Mouse (Mus musculus): ENCODE results near the gene Xxylt1. TPM values are rescaled to one million over a fixed set of nuclear protein-coding genes. Genes with fewer than 3 reads are reported as not detected.
A peak's percentile ranks its signal among the peaks of the same experiment; 100 is the strongest.

Xxylt1 gene
- polyA plus RNA-seq (2012; rRNA removed): 20.7 and 22.4 TPM in 2 replicates

DNA sequence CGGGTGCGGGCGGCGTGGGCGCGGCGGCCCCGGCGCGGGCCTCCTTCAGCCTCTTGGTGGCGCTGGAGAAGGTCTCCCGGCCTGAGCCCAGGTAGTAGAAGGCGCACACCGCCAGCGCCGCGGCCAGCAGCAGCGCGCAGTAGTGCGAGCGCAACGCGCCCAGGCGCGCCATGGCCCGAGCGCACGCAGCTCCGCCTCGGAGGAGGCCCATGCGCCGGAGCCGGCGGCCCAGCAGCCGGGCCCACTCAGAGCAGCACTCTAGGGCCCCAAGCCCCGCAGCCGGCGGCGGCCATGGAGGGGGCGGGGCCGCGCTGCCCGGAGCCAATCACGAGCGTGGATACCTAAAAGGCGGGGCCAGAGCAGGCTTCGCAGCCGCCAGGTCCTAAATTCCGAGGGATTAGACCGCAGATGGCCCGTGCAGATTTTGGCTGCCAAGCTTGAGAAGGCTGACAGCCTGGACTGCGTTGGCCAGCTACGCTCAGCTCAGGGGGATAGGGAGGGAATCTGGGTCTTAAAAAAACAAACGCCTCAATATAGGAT is at the start of gene Xxylt1:
Gene Xxylt1 (minus strand): TSS at position 308 of the 540 bp plus-strand sequence.
- peak within 1 kb of the TSS; percentile 71 for H3K27ac ChIP-seq (ENCODE audit: insufficient read depth, low read length)
- DNase-seq: peak; percentile 97
- WGBS: under 1% methylated on average over 54 of the region's 54 CpGs

DNA sequence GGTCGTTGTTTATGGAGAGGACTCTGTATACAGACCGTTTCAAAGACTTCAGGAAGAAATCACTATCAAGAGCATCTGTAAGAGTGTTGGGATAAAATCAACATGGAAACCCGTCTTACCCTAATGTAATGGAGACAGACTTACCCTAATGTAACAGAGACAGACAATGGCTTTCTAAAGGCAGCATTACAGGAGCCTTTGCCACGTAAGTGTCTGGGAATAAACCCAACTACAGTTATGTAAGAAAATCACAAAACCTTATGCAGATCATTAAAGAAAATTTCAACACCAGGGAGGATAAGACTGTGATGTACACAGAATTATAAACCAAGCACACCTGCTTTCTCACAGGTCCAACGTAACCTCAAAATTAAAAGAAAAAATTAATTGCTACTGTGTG is 46.9 kb upstream of the Xxylt1 start:
- H3K4me3 ChIP-seq (replicated peaks; ENCODE audit: insufficient read depth, low read depth, low read length): no peak overlapping the region
- TF ChIP-seq POLR2A (IDR thresholded peaks at IDR 0.05; ENCODE audit: borderline replicate concordance, insufficient read depth, low read length): no peak
- TF ChIP-seq CTCF (IDR thresholded peaks at IDR 0.05; ENCODE audit: borderline replicate concordance, insufficient read depth, low read depth, low read length): no peak
- no peak for DNase-seq
- H3K27ac ChIP-seq (ENCODE audit: insufficient read depth, low read length): no peak overlapping the region
- no peaks in the 10 kb centered on the region for H3K4me1 ChIP-seq (ENCODE audit: control insufficient read depth, insufficient read depth, low read length)
- WGBS: 86% methylated on average over 5 of the region's 5 CpGs
- H3K27me3 ChIP-seq (ENCODE audit: control insufficient read depth, insufficient read depth, low read length): no peaks in the 10 kb centered on the region

More for the DNA sequence above, at the start of gene Xxylt1:
- H3K4me1 ChIP-seq (ENCODE audit: control insufficient read depth, insufficient read depth, low read length): peaks cover 8% of the 10 kb centered on the region; the same call in 1 of the 2 replicates
- no peaks in the 10 kb centered on the region for H3K27me3 ChIP-seq (ENCODE audit: control insufficient read depth, insufficient read depth, low read length)
- TF ChIP-seq POLR2A (IDR thresholded peaks at IDR 0.05; ENCODE audit: borderline replicate concordance, insufficient read depth, low read length) (peak; percentile 50; the same call in 1 of the 2 replicates), CTCF (IDR thresholded peaks at IDR 0.05; ENCODE audit: borderline replicate concordance, insufficient read depth, low read depth, low read length) (no peak)
- peak within 1 kb of the TSS; percentile 61 for H3K4me3 ChIP-seq (replicated peaks; ENCODE audit: insufficient read depth, low read depth, low read length)

DNA sequence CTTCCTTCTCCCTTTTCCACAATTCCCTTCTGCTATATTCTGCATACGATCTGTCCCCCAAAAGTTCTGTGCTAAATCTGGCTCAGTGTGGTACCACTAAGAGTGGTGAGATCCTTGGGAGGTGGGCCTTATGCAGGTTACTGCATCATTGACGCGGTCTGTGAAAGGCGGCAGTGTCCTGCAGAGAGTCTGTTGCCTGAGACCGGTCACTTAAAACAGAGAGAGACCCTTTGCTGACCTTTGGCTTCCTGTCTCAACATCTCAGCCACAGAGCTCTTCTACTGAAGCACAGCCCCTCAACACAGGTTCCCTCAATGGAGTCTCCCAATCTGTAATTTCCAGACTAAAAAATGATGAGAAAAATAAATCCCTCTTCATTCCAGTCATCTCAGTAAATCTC is 43.8 kb upstream of the Xxylt1 start:
- TF ChIP-seq CTCF (IDR thresholded peaks at IDR 0.05; ENCODE audit: borderline replicate concordance, insufficient read depth, low read depth, low read length) (no peak), POLR2A (IDR thresholded peaks at IDR 0.05; ENCODE audit: borderline replicate concordance, insufficient read depth, low read length) (no peak)
- WGBS: 56% methylated on average over 5 of the region's 5 CpGs
- no peaks in the 10 kb centered on the region for H3K27me3 ChIP-seq (ENCODE audit: control insufficient read depth, insufficient read depth, low read length)
- no peak overlapping the region for H3K4me3 ChIP-seq (replicated peaks; ENCODE audit: insufficient read depth, low read depth, low read length)
- H3K27ac ChIP-seq (ENCODE audit: insufficient read depth, low read length): no peak overlapping the region
- DNase-seq: no peak
- H3K4me1 ChIP-seq (ENCODE audit: control insufficient read depth, insufficient read depth, low read length): no peaks in the 10 kb centered on the region

GRCm38 (mm10) chr16:31121612-31122011 is 40.4 kb upstream of the Xxylt1 start:
- DNase-seq: no peak
- WGBS: 99% methylated on average over 6 of the region's 6 CpGs
- TF ChIP-seq CTCF (IDR thresholded peaks at IDR 0.05; ENCODE audit: borderline replicate concordance, insufficient read depth, low read depth, low read length) (no peak), POLR2A (IDR thresholded peaks at IDR 0.05; ENCODE audit: borderline replicate concordance, insufficient read depth, low read length) (no peak)

DNA sequence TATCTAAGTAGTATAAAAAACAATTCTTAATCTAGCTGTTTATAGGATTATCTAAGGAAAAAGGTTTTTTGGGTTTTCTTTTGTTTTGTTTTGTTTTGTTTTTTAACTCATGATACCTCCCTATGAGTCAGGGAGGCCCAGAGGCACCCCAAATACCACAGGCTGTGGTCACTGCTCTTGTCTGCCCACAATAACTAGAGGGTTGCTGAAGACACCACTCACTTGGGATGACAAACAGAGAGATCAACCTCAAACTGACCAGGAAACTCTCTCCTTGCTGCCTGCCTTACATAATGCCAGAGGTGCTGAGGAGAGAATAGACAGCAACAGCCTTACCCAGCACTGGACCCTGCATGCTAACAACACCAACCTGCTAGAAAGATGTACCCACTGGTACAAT is 32.4 kb upstream of the Xxylt1 start:
- Histone ChIP-seq H3K27ac (ENCODE audit: insufficient read depth, low read length) (no peak overlapping the region), H3K27me3 (ENCODE audit: control insufficient read depth, insufficient read depth, low read length) (no peaks in the 10 kb centered on the region), H3K4me3 (replicated peaks; ENCODE audit: insufficient read depth, low read depth, low read length) (no peak overlapping the region), H3K4me1 (ENCODE audit: control insufficient read depth, insufficient read depth, low read length) (no peaks in the 10 kb centered on the region)
- TF ChIP-seq POLR2A (IDR thresholded peaks at IDR 0.05; ENCODE audit: borderline replicate concordance, insufficient read depth, low read length) (no peak), CTCF (IDR thresholded peaks at IDR 0.05; ENCODE audit: borderline replicate concordance, insufficient read depth, low read depth, low read length) (no peak)
- DNase-seq: no peak

More at GRCm38 (mm10) chr16:31121612-31122011, 40.4 kb upstream of the Xxylt1 start:
- Histone ChIP-seq H3K27me3 (ENCODE audit: control insufficient read depth, insufficient read depth, low read length) (no peaks in the 10 kb centered on the region), H3K4me3 (replicated peaks; ENCODE audit: insufficient read depth, low read depth, low read length) (no peak overlapping the region), H3K4me1 (ENCODE audit: control insufficient read depth, insufficient read depth, low read length) (no peaks in the 10 kb centered on the region), H3K27ac (ENCODE audit: insufficient read depth, low read length) (no peak overlapping the region)

- Histone ChIP-seq H3K27ac (ENCODE audit: insufficient read depth, low read length) (no peak overlapping the region), H3K4me1 (ENCODE audit: control insufficient read depth, insufficient read depth, low read length) (no peaks in the 10 kb centered on the region), H3K27me3 (ENCODE audit: control insufficient read depth, insufficient read depth, low read length) (no peaks in the 10 kb centered on the region), H3K4me3 (replicated peaks; ENCODE audit: insufficient read depth, low read depth, low read length) (no peak overlapping the region)
- 82% methylated on average over 2 of the region's 2 CpGs for WGBS
- DNase-seq: no peak
- TF ChIP-seq CTCF (IDR thresholded peaks at IDR 0.05; ENCODE audit: borderline replicate concordance, insufficient read depth, low read depth, low read length) (no peak), POLR2A (IDR thresholded peaks at IDR 0.05; ENCODE audit: borderline replicate concordance, insufficient read depth, low read length) (no peak)
These were observed 20.1 kb upstream of the Xxylt1 start for GRCm38 (mm10) chr16:31101352-31101751.

- no peaks in the 10 kb centered on the region for H3K4me1 ChIP-seq (ENCODE audit: control insufficient read depth, insufficient read depth, low read length)
- TF ChIP-seq POLR2A (IDR thresholded peaks at IDR 0.05; ENCODE audit: borderline replicate concordance, insufficient read depth, low read length) (no peak), CTCF (IDR thresholded peaks at IDR 0.05; ENCODE audit: borderline replicate concordance, insufficient read depth, low read depth, low read length) (no peak)
- 87% methylated on average over 1 of the region's 1 CpGs for WGBS
- no peak overlapping the region for H3K4me3 ChIP-seq (replicated peaks; ENCODE audit: insufficient read depth, low read depth, low read length)
- no peaks in the 10 kb centered on the region for H3K27me3 ChIP-seq (ENCODE audit: control insufficient read depth, insufficient read depth, low read length)
- no peak overlapping the region for H3K27ac ChIP-seq (ENCODE audit: insufficient read depth, low read length)
- DNase-seq: no peak
These were observed 18.7 kb upstream of the Xxylt1 start for GRCm38 (mm10) chr16:31099906-31100305.

- DNase-seq: no peak
- Histone ChIP-seq H3K27me3 (ENCODE audit: control insufficient read depth, insufficient read depth, low read length) (no peaks in the 10 kb centered on the region), H3K27ac (ENCODE audit: insufficient read depth, low read length) (no peak overlapping the region), H3K4me3 (replicated peaks; ENCODE audit: insufficient read depth, low read depth, low read length) (no peak overlapping the region), H3K4me1 (ENCODE audit: control insufficient read depth, insufficient read depth, low read length) (no peaks in the 10 kb centered on the region)
- no peak for TF ChIP-seq POLR2A (IDR thresholded peaks at IDR 0.05; ENCODE audit: borderline replicate concordance, insufficient read depth, low read length)
- TF ChIP-seq CTCF (IDR thresholded peaks at IDR 0.05; ENCODE audit: borderline replicate concordance, insufficient read depth, low read depth, low read length): no peak
- 45% methylated on average over 6 of the region's 6 CpGs for WGBS
These were observed 12.8 kb upstream of the Xxylt1 start for GRCm38 (mm10) chr16:31094036-31094435.
